Mouse (Mus musculus) hindbrain, embryonic 12.5 days (tissue): ENCODE results near the gene Nup98. TPM values are rescaled to one million over a fixed set of nuclear protein-coding genes. Genes with fewer than 3 reads are reported as not detected.

ENCODE experiments used
- ATAC-seq: fragments of 200-750 bp; cut with Nextera tagmentation; 2 replicates; pipeline ENCODE4 v1.8.0; 2017; ENCODE audit warnings: moderate TSS enrichment; ENCODE audit not compliant: low FRiP score
- H3K27ac ChIP-seq: fragments of 300-500 bp; sonication (generic); 2 replicates; pipeline ENCODE4 v1.5.1; 2016; ENCODE audit warnings: mild to moderate bottlenecking
- H3K27me3 ChIP-seq: fragments of 300-500 bp; sonication (generic); 2 replicates; pipeline ENCODE4 v1.6.1; 2016; ENCODE audit warnings: mild to moderate bottlenecking
- H3K36me3 ChIP-seq: fragments of 300-500 bp; sonication (generic); 2 replicates; pipeline ENCODE4 v1.6.1; 2016; ENCODE audit warnings: mild to moderate bottlenecking
- H3K4me1 ChIP-seq: fragments of 300-500 bp; sonication (generic); 2 replicates; pipeline ENCODE4 v1.6.1; 2016
- H3K4me2 ChIP-seq: fragments of 300-500 bp; sonication (generic); replicated peaks from 2 replicates; pipeline ENCODE4 v1.6.1; 2016; ENCODE audit warnings: mild to moderate bottlenecking
- H3K4me3 ChIP-seq: fragments of 300-500 bp; sonication (generic); 2 replicates; pipeline ENCODE4 v1.5.1; 2016; ENCODE audit warnings: mild to moderate bottlenecking
- H3K9ac ChIP-seq: fragments of 300-500 bp; sonication (generic); 2 replicates; pipeline ENCODE4 v1.6.1; 2016; ENCODE audit warnings: mild to moderate bottlenecking, moderate library complexity
- H3K9me3 ChIP-seq: fragments of 300-500 bp; sonication (generic); replicated peaks from 2 replicates; pipeline ENCODE4 v1.6.1; 2016; ENCODE audit warnings: mild to moderate bottlenecking
- WGBS: fragments of 180-500 bp; shearing (Covaris S2); methylation state at CpG from one replicate; pipeline ENCODE4 v1.1.7; 2016; 5-methylcytosine and 5-hydroxymethylcytosine counted together
- polyA plus RNA-seq: library from polyadenylated mRNA; unstranded; fragments of >200 nt; fragmentation: Nextera tagmentation; extraction: Ambion mirVana; gene quantifications from 2 replicates; pipeline ENCODE4 v1.2.1, GENCODE M21; 2016

The Nup98 gene
- 42.0 and 42.3 TPM in 2 replicates for polyA plus RNA-seq

- peaks cover 8% of the 10 kb centered on the region for H3K4me1 ChIP-seq
- H3K36me3 ChIP-seq, result no peaks in the 10 kb centered on the region
- peak within 1 kb of the TSS; percentile 86 for H3K4me2 ChIP-seq
- under 1% methylated on average over 82 of the region's 87 CpGs for WGBS
- no peaks in the 10 kb centered on the region for H3K9me3 ChIP-seq
- ATAC-seq, result peak; percentile 99
- peak within 1 kb of the TSS; percentile 79 for H3K9ac ChIP-seq
- peak within 1 kb of the TSS; percentile 62 for H3K4me3 ChIP-seq
- H3K27ac ChIP-seq, result peak within 1 kb of the TSS; percentile 92
- no peaks in the 10 kb centered on the region for H3K27me3 ChIP-seq
Measured at GRCm38 (mm10) chr7:102209756-102210721, at the start of gene Nup98, which contains the start of gene Pgap2. Gene Nup98, minus strand, starts transcription at chr7:102210176. Gene Pgap2, plus strand, starts transcription at chr7:102210208.

- H3K4me1 ChIP-seq, result no peaks in the 10 kb centered on the region
- H3K27me3 ChIP-seq, result no peaks in the 10 kb centered on the region
- no peaks in the 10 kb centered on the region for H3K9me3 ChIP-seq
- no peak overlapping the region for H3K27ac ChIP-seq
- no peak for ATAC-seq
- 78% methylated on average over 3 of the region's 3 CpGs for WGBS
- no peak overlapping the region for H3K4me3 ChIP-seq
- no peak overlapping the region for H3K4me2 ChIP-seq
- no peak overlapping the region for H3K9ac ChIP-seq
- no peaks in the 10 kb centered on the region for H3K36me3 ChIP-seq
Measured at GRCm38 (mm10) chr7:102258753-102259152, 48.8 kb upstream of the Nup98 start.

- Histone ChIP-seq H3K27ac (no peak overlapping the region), H3K9ac (no peak overlapping the region), H3K4me1 (no peaks in the 10 kb centered on the region), H3K36me3 (no peaks in the 10 kb centered on the region), H3K4me2 (no peak overlapping the region), H3K9me3 (no peaks in the 10 kb centered on the region), H3K27me3 (no peaks in the 10 kb centered on the region), H3K4me3 (no peak overlapping the region)
- ATAC-seq, result peak; percentile 82
- WGBS, result 25% methylated on average over 4 of the region's 4 CpGs
Measured at GRCm38 (mm10) chr7:102258189-102258588, 48.2 kb upstream of the Nup98 start.

GRCm38 (mm10) chr7:102256636-102257035 is 46.7 kb upstream of the Nup98 start:
- no peak overlapping the region for H3K9ac ChIP-seq
- ATAC-seq, result no peak
- no peaks in the 10 kb centered on the region for H3K4me1 ChIP-seq
- H3K27me3 ChIP-seq, result no peaks in the 10 kb centered on the region
- H3K27ac ChIP-seq, result no peak overlapping the region
- no peak overlapping the region for H3K4me2 ChIP-seq
- 85% methylated on average over 3 of the region's 3 CpGs for WGBS
- H3K36me3 ChIP-seq, result no peaks in the 10 kb centered on the region
- no peak overlapping the region for H3K4me3 ChIP-seq
- no peaks in the 10 kb centered on the region for H3K9me3 ChIP-seq

- Histone ChIP-seq H3K36me3 (no peaks in the 10 kb centered on the region), H3K4me3 (no peak within 1 kb of the TSS), H3K4me1 (no peaks in the 10 kb centered on the region), H3K9ac (no peak within 1 kb of the TSS), H3K4me2 (no peak within 1 kb of the TSS), H3K9me3 (no peaks in the 10 kb centered on the region), H3K27ac (no peak within 1 kb of the TSS), H3K27me3 (no peaks in the 10 kb centered on the region)
- no peak for ATAC-seq
- 86% methylated on average over 3 of the region's 3 CpGs for WGBS
Measured at GRCm38 (mm10) chr7:102255954-102256353, 46.0 kb upstream of the Nup98 start, which contains the start of gene Rhog. Gene Rhog, minus strand, starts transcription at chr7:102256054.

GRCm38 (mm10) chr7:102253631-102254030 is 43.7 kb upstream of the Nup98 start:
- no peak for ATAC-seq
- H3K4me3 ChIP-seq, result no peak overlapping the region
- H3K27me3 ChIP-seq, result no peaks in the 10 kb centered on the region
- no peak overlapping the region for H3K4me2 ChIP-seq
- no peak overlapping the region for H3K9ac ChIP-seq
- H3K36me3 ChIP-seq, result no peaks in the 10 kb centered on the region
- H3K27ac ChIP-seq, result no peak overlapping the region
- H3K9me3 ChIP-seq, result no peaks in the 10 kb centered on the region
- H3K4me1 ChIP-seq, result peaks cover 9% of the 10 kb centered on the region
- 82% methylated on average over 1 of the region's 1 CpGs for WGBS

- Histone ChIP-seq H3K4me1 (peaks cover 34% of the 10 kb centered on the region), H3K9ac (peak overlapping the region; percentile 83), H3K4me2 (peak overlapping the region; percentile 72), H3K27ac (peak overlapping the region; percentile 88), H3K36me3 (no peaks in the 10 kb centered on the region), H3K9me3 (no peaks in the 10 kb centered on the region), H3K4me3 (peak overlapping the region; percentile 63), H3K27me3 (no peaks in the 10 kb centered on the region)
- under 1% methylated on average over 26 of the region's 33 CpGs for WGBS
- peak; percentile 82 for ATAC-seq
Measured at GRCm38 (mm10) chr7:102250631-102251214, 40.7 kb upstream of the Nup98 start.

- ATAC-seq, result peak; percentile 80
- H3K27me3 ChIP-seq, result no peaks in the 10 kb centered on the region
- peak overlapping the region; percentile 63 for H3K4me3 ChIP-seq
Measured at GRCm38 (mm10) chr7:102249896-102250630, 40.1 kb upstream of the Nup98 start.

GRCm38 (mm10) chr7:102249531-102249895 is 39.5 kb upstream of the Nup98 start:
- WGBS, result under 1% methylated on average over 23 of the region's 23 CpGs
- peak overlapping the region; percentile 63 for H3K4me3 ChIP-seq
- peaks cover 34% of the 10 kb centered on the region for H3K4me1 ChIP-seq
- H3K9me3 ChIP-seq, result no peaks in the 10 kb centered on the region
- ATAC-seq, result peak; percentile 57
- H3K27me3 ChIP-seq, result no peaks in the 10 kb centered on the region
- H3K4me2 ChIP-seq, result peak overlapping the region; percentile 72
- no peaks in the 10 kb centered on the region for H3K36me3 ChIP-seq
- peak overlapping the region; percentile 83 for H3K9ac ChIP-seq
- H3K27ac ChIP-seq, result peak overlapping the region; percentile 88

More at GRCm38 (mm10) chr7:102249896-102250630, 40.1 kb upstream of the Nup98 start:
- under 1% methylated on average over 29 of the region's 49 CpGs for WGBS
- peaks cover 34% of the 10 kb centered on the region for H3K4me1 ChIP-seq
- no peaks in the 10 kb centered on the region for H3K36me3 ChIP-seq
- H3K9ac ChIP-seq, result peak overlapping the region; percentile 83
- no peaks in the 10 kb centered on the region for H3K9me3 ChIP-seq
- H3K4me2 ChIP-seq, result peak overlapping the region; percentile 72
- peak overlapping the region; percentile 88 for H3K27ac ChIP-seq

GRCm38 (mm10) chr7:102248691-102249404 is 38.9 kb upstream of the Nup98 start:
- Histone ChIP-seq H3K9me3 (no peaks in the 10 kb centered on the region), H3K27ac (0 out of 2 replicates have a peak overlapping the region, but pooled peaks have one; percentile 88), H3K4me2 (peak overlapping the region; percentile 72), H3K9ac (peak overlapping the region; percentile 83), H3K4me3 (peak overlapping the region; percentile 63), H3K36me3 (no peaks in the 10 kb centered on the region), H3K27me3 (no peaks in the 10 kb centered on the region), H3K4me1 (peaks cover 34% of the 10 kb centered on the region)
- 30% methylated on average over 16 of the region's 16 CpGs for WGBS
- no peak for ATAC-seq

- H3K36me3 ChIP-seq, result peaks cover 4% of the 10 kb centered on the region; the same call in 1 of the 2 replicates
- WGBS, result 61% methylated on average over 12 of the region's 12 CpGs
- H3K27me3 ChIP-seq, result no peaks in the 10 kb centered on the region
- no peak for ATAC-seq
- H3K4me1 ChIP-seq, result peaks cover 34% of the 10 kb centered on the region
- H3K9ac ChIP-seq, result 0 out of 2 replicates have a peak overlapping the region, but pooled peaks have one; percentile 23
- no peak overlapping the region for H3K4me3 ChIP-seq
- peak overlapping the region; percentile 72; the same call in 1 of the 2 replicates for H3K4me2 ChIP-seq
- no peaks in the 10 kb centered on the region for H3K9me3 ChIP-seq
- H3K27ac ChIP-seq, result no peak overlapping the region
Measured at GRCm38 (mm10) chr7:102246956-102247797, 37.2 kb upstream of the Nup98 start.
